13 mouse cellular contexts compared by ENCODE assay signal in the genomic region with DNA sequence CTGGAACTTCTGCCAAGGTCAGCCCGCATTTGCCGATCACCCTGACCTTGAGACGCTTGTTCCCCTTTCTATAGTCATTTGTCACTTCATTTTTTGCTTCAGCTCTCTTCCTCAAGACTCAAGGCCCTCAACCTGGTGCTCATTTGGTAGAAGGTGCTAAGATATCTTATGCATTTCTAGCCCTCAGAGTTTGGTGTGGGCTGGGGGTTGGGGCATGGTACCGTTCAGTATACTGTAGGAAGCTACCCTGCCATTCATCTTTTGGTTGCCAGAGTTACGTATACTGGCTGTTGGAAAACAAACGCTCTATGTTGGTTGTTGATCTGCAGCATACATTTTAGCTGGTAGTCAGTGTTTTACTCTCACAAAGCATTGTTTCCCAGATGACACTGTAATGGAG.
"Had no signal": no experiment of that assay in that cellular context is flagged by ENCODE, and none has a peak within 500 bp of the region (broad histone marks: within the 10 kb centered on the region; RNA-seq: fewer than 3 reads in every experiment).

No protein-coding gene starts in this region.

- DNase-seq: gastrocnemius, postnatal 14 days; gastrocnemius, postnatal 36 days; heart, adult 18-20 months; heart, postnatal 14 days; heart, postnatal 36 days; kidney, adult 11 months; kidney, adult 2 months; kidney, adult 9 months; kidney, postnatal 14 days; kidney, postnatal 36 days; layer of hippocampus, adult 9-11 months; layer of hippocampus, postnatal 36 days; left cerebral cortex, postnatal 4 days had no signal
